In the genomic region with DNA sequence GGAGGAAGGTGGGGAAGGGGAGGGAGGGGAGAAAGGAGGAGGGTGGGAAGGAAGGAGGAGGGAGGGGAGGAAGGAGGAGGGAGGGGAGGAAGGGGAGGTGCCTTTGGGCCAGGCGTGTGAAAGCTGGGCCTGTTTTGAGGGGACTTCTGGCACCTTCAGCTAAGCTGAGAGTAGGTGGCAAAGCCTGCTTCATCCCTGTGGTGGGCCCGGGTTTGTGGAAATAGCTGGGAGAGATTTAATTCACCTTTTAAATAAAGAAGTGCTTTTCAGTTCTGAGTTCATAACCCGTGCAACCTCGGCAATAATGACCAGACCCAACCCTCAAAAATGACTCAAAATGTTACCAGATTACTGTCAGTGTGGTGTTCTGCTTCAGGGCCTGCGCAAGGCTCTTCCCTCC, we compare ENCODE assay signal across 17 mouse cellular contexts. TPM values are rescaled to one million over a fixed set of nuclear protein-coding genes. Genes with fewer than 3 reads are reported as not detected.
DNase-seq lines count a peak whose midpoint lies in the region; ATAC-seq and TF ChIP-seq lines count a peak whose summit lies in the region.
"Had no signal": no experiment of that assay in that cellular context is flagged by ENCODE, and none has a peak within 500 bp of the region (broad histone marks: within the 10 kb centered on the region; RNA-seq: fewer than 3 reads in every experiment).

No protein-coding gene starts in this region.

- TF ChIP-seq CTCF in liver, postnatal 0 days (IDR thresholded peaks at IDR 0.05; ENCODE audit: low read depth): no peak
- TF ChIP-seq CTCF in bone marrow, adult 2 months (IDR thresholded peaks at IDR 0.05; ENCODE audit: control insufficient read depth, insufficient read depth, low read length): no peak

- no peaks in the 10 kb centered on the region for H3K27me3 ChIP-seq in liver, postnatal 0 days (ENCODE audit: insufficient read depth, low read length)
- H3K27me3 ChIP-seq in liver, embryonic 12.5 days (replicated peaks): no peaks in the 10 kb centered on the region
- H3K27me3 ChIP-seq: embryonic facial prominence, embryonic 12.5 days; forebrain, embryonic 15.5 days; hindbrain, embryonic 15.5 days; Patski had no signal

- H3K27ac ChIP-seq in liver, postnatal 0 days (ENCODE audit: low read depth): 0 out of 2 replicates have a peak overlapping the region, but pooled peaks have one; percentile 44
- no peak overlapping the region for H3K27ac ChIP-seq in liver, embryonic 12.5 days
- peak overlapping the region; percentile 94 for H3K27ac ChIP-seq in bone marrow, adult 2 months (ENCODE audit: control insufficient read depth, insufficient read depth, low read depth, low read length, poor library complexity)
- H3K27ac ChIP-seq: embryonic facial prominence, embryonic 12.5 days; forebrain, embryonic 15.5 days; hindbrain, embryonic 15.5 days had no signal

- no peaks in the 10 kb centered on the region for H3K9me3 ChIP-seq in liver, postnatal 0 days (ENCODE audit: low read length)
- H3K9me3 ChIP-seq in liver, embryonic 12.5 days (replicated peaks): no peaks in the 10 kb centered on the region
- H3K9me3 ChIP-seq: embryonic facial prominence, embryonic 12.5 days; forebrain, embryonic 15.5 days; hindbrain, embryonic 15.5 days had no signal

- TF ChIP-seq EP300 in liver, postnatal 0 days (IDR thresholded peaks at IDR 0.05; ENCODE audit: low read depth): no peak

- no peak overlapping the region for H3K4me3 ChIP-seq in liver, postnatal 0 days (ENCODE audit: low read depth, low read length)
- no peak overlapping the region for H3K4me3 ChIP-seq in liver, embryonic 12.5 days
- peak overlapping the region; percentile 54 for H3K4me3 ChIP-seq in bone marrow, adult 2 months (replicated peaks; ENCODE audit: control insufficient read depth, low read depth, low read length)
- H3K4me3 ChIP-seq: embryonic facial prominence, embryonic 12.5 days; forebrain, embryonic 15.5 days; hindbrain, embryonic 15.5 days had no signal

- H3K4me2 ChIP-seq in liver, postnatal 0 days (ENCODE audit: low read depth, low read length): no peak overlapping the region
- no peak overlapping the region for H3K4me2 ChIP-seq in liver, embryonic 12.5 days
- H3K4me2 ChIP-seq: embryonic facial prominence, embryonic 12.5 days; forebrain, embryonic 15.5 days; hindbrain, embryonic 15.5 days had no signal

- no peak for ATAC-seq in liver, postnatal 0 days
- no peak for ATAC-seq in liver, embryonic 12.5 days
- ATAC-seq: activated CD4-positive, CD25-positive, alpha-beta regulatory T cell, adult 4 months; forebrain, embryonic 15.5 days; Patski had no signal

- no peak overlapping the region for H3K9ac ChIP-seq in liver, postnatal 0 days (replicated peaks)
- H3K9ac ChIP-seq in liver, embryonic 12.5 days: no peak overlapping the region
- H3K9ac ChIP-seq: embryonic facial prominence, embryonic 12.5 days; forebrain, embryonic 15.5 days; hindbrain, embryonic 15.5 days had no signal

- H3K4me1 ChIP-seq in liver, postnatal 0 days (ENCODE audit: insufficient read depth): no peaks in the 10 kb centered on the region; the same call in 1 of the 2 replicates
- H3K4me1 ChIP-seq in liver, embryonic 12.5 days: no peaks in the 10 kb centered on the region
- H3K4me1 ChIP-seq in bone marrow, adult 2 months (ENCODE audit: control insufficient read depth, insufficient read depth, low read length): no peaks in the 10 kb centered on the region
- H3K4me1 ChIP-seq: embryonic facial prominence, embryonic 12.5 days; forebrain, embryonic 15.5 days; hindbrain, embryonic 15.5 days had no signal

- DNase-seq in heart, adult 11 months: peak; percentile 87
- DNase-seq in heart, postnatal 4 days: no peak
- no peak for DNase-seq in liver, postnatal 0 days
- DNase-seq in c-Kit-positive CD71-positive TER-119-positive erythroid progenitor cells, embryonic 14.5 days (ENCODE audit: low spot score): no peak
- no peak for DNase-seq in layer of hippocampus, adult 18-20 months (ENCODE audit: low spot score in 2 of 2)
- DNase-seq: adrenal gland, postnatal 14 days; cerebellum, adult 11-12 months; cerebellum, adult 9-10 months; cerebellum, postnatal 25 days; gastrocnemius, postnatal 10 days had no signal

- 70% methylated on average over 5 of the region's 5 CpGs for WGBS in liver, postnatal 0 days (ENCODE audit: insufficient replicate concordance)
- 63% methylated on average over 5 of the region's 5 CpGs for WGBS in liver, embryonic 12.5 days (ENCODE audit: insufficient replicate concordance)
- WGBS in bone marrow, adult 2 months: 40% methylated on average over 5 of the region's 5 CpGs

- no peaks in the 10 kb centered on the region for H3K36me3 ChIP-seq in liver, postnatal 0 days (replicated peaks; ENCODE audit: insufficient read depth, low read length)
- H3K36me3 ChIP-seq in liver, embryonic 12.5 days: no peaks in the 10 kb centered on the region
- H3K36me3 ChIP-seq: embryonic facial prominence, embryonic 12.5 days; forebrain, embryonic 15.5 days; hindbrain, embryonic 15.5 days had no signal

- no peak for TF ChIP-seq POLR2A in bone marrow, adult 2 months (IDR thresholded peaks at IDR 0.05; ENCODE audit: borderline replicate concordance, control insufficient read depth, low read depth, low read length)

RNA-seq across cellular contexts. Expression of gene Nod1, which starts 39.2 kb away (rescaled TPM):
- total RNA-seq in heart, postnatal 4 days (2021): 10 to 100 TPM in 1 of 2 experiments, 1 to 10 TPM in 1; 9.3 to 10.3 TPM
- polyA plus RNA-seq in liver, postnatal 0 days (2015; fragmentation: Nextera tagmentation; extraction: Ambion mirVana): 2.7 and 3.3 TPM in 2 replicates
- 1.9 and 2.2 TPM in 2 replicates for polyA plus RNA-seq in liver, embryonic 12.5 days (2016; fragmentation: Nextera tagmentation; extraction: Ambion mirVana)
- 4.7 and 10.1 TPM in 2 replicates for polyA plus RNA-seq in bone marrow, adult 2 months (2011; ENCODE audit: insufficient read depth, insufficient read length, low replicate concordance, missing spikeins)
- total RNA-seq in layer of hippocampus, adult 18-20 months (2021): 1 to 10 TPM; 4.3 to 4.8 TPM

RNA-seq across cellular contexts. Expression of gene Ggct, which starts 59.5 kb away (rescaled TPM):
- total RNA-seq in heart, postnatal 4 days (2021): 10 to 100 TPM in 1 of 2 experiments, 1 to 10 TPM in 1; 8.8 to 10.2 TPM
- 9.2 and 10.7 TPM in 2 replicates for polyA plus RNA-seq in liver, postnatal 0 days (2015; fragmentation: Nextera tagmentation; extraction: Ambion mirVana)
- 6.9 and 7.4 TPM in 2 replicates for polyA plus RNA-seq in liver, embryonic 12.5 days (2016; fragmentation: Nextera tagmentation; extraction: Ambion mirVana)
- 3.0 and 13.2 TPM in 2 replicates for polyA plus RNA-seq in bone marrow, adult 2 months (2011; ENCODE audit: insufficient read depth, insufficient read length, low replicate concordance, missing spikeins)
- total RNA-seq in layer of hippocampus, adult 18-20 months (2021): 10 to 100 TPM; 35.2 to 41.0 TPM
